Mouse (Mus musculus) forebrain, embryonic 14.5 days (tissue): ENCODE measurements around the gene Gpr88. TPM values are rescaled to one million over a fixed set of nuclear protein-coding genes. Genes with fewer than 3 reads are reported as not detected.
A peak's percentile ranks its signal among the peaks of the same experiment; 100 is the strongest.

Experiments used
- ATAC-seq: fragments of 200-750 bp; cut with Nextera tagmentation; 2 replicates; pipeline ENCODE4 v1.8.0; 2017; ENCODE audit warnings: mild to moderate bottlenecking, moderate library complexity
- DNase-seq: peaks from one replicate; pipeline ENCODE4 v3.0.0-alpha.2; 2015; ENCODE audit warnings: low spot score
- H3K27ac ChIP-seq: fragments of 300-500 bp; sonication (generic); 2 replicates; pipeline ENCODE4 v1.5.1; 2014; ENCODE audit warnings: low read depth, mild to moderate bottlenecking, control low read depth, low read length, moderate library complexity
- H3K27me3 ChIP-seq: fragments of 300-500 bp; sonication (generic); replicated peaks from 2 replicates; pipeline ENCODE4 v1.6.1; 2014; ENCODE audit warnings: low read length, control low read depth, mixed read lengths; ENCODE audit not compliant: control insufficient read depth, insufficient read depth
- H3K36me3 ChIP-seq: fragments of 300-500 bp; sonication (generic); 2 replicates; pipeline ENCODE4 v1.6.1; 2014; ENCODE audit warnings: low read length, control low read depth; ENCODE audit not compliant: control insufficient read depth, insufficient read depth
- H3K4me1 ChIP-seq: fragments of 300-500 bp; sonication (generic); 2 replicates; pipeline ENCODE4 v1.6.1; 2014; ENCODE audit warnings: antibody characterized with exemption, low read length, control low read depth; ENCODE audit not compliant: control insufficient read depth, insufficient read depth
- H3K4me2 ChIP-seq: fragments of 300-500 bp; sonication (generic); 2 replicates; pipeline ENCODE4 v1.6.1; 2014; ENCODE audit warnings: mild to moderate bottlenecking, control low read depth, low read length
- H3K4me3 ChIP-seq: fragments of 300-500 bp; sonication (generic); 2 replicates; pipeline ENCODE4 v1.5.1; 2014; ENCODE audit warnings: low read depth, low read length, control low read depth
- H3K9ac ChIP-seq: fragments of 300-500 bp; sonication (generic); 2 replicates; pipeline ENCODE4 v1.6.1; 2014; ENCODE audit warnings: mild to moderate bottlenecking, low read length, control low read depth, moderate library complexity
- H3K9me3 ChIP-seq: fragments of 300-500 bp; sonication (generic); replicated peaks from 2 replicates; pipeline ENCODE4 v1.6.1; 2016; ENCODE audit warnings: low read length, control low read depth, mixed read lengths; ENCODE audit not compliant: control insufficient read depth
- WGBS: fragments of 180-500 bp; shearing (Covaris S2); extraction: QIAGEN DNeasy Blood & Tissue Kit; methylation state at CpG from one replicate; pipeline ENCODE4 v1.1.7; 2014; 5-methylcytosine and 5-hydroxymethylcytosine counted together
- polyA plus RNA-seq: library from polyadenylated mRNA; unstranded; fragments of >200 nt; fragmentation: Nextera tagmentation; extraction: Ambion mirVana; gene quantifications from 2 replicates; pipeline ENCODE4 v1.2.1, GENCODE M21; 2014

Gpr88 gene
- polyA plus RNA-seq, 1 experiment from 2014 or later, result 5.2 TPM

DNA sequence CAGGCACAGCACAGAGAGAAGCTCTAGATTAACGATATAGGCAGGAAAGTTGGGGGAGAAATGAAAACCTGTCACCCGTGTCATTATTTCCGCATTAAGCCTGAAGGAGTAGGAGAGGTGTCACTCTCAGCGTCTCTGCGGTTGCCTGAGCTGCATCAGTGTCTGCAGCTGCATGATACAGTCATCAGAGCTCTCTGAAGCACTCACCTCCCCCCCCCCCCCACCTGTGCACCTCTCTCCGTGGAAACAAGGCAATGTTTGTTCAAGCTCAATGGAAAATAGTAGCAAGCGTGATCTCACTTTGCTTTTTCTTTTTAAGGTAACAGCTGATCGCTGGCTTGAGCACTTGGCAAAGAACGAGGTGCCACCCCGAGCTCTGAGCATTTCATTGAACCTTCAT is 53.2 kb downstream of the Gpr88 start:
- no peaks in the 10 kb centered on the region for H3K27me3 ChIP-seq

More for the DNA sequence above, 53.2 kb downstream of the Gpr88 start:
- no peak overlapping the region for H3K27ac ChIP-seq
- no peaks in the 10 kb centered on the region for H3K4me1 ChIP-seq
- no peaks in the 10 kb centered on the region for H3K36me3 ChIP-seq
- no peaks in the 10 kb centered on the region for H3K9me3 ChIP-seq
- no peak overlapping the region for H3K4me2 ChIP-seq
- no peak overlapping the region for H3K9ac ChIP-seq
- 56% methylated on average over 10 of the region's 10 CpGs for WGBS
- no peak for ATAC-seq
- H3K4me3 ChIP-seq, result no peak overlapping the region
- DNase-seq, result peak; percentile 15

Other genes starting within 250 kb of the Gpr88 start
- 22.2 and 23.1 TPM in 2 replicates for gene Slc30a7, start 246.1 kb downstream of the Gpr88 start, polyA plus RNA-seq
- gene Extl2, start 246.0 kb downstream of the Gpr88 start, polyA plus RNA-seq, result 29.9 and 31.4 TPM in 2 replicates
- gene Vcam1, start 123.8 kb downstream of the Gpr88 start, polyA plus RNA-seq, result 33.1 and 35.6 TPM in 2 replicates
- gene Cdc14a, start 170.5 kb upstream of the Gpr88 start, polyA plus RNA-seq, result 7.4 and 7.7 TPM in 2 replicates